Mouse (Mus musculus) MEL-GATA-1-ER (cell line): ENCODE results near the gene Parp2.
"Not testable (repeated sequence)": the region's sequence is repeated elsewhere in the genome, so short reads cannot be mapped to it uniquely, and the experiment has no call there.

Source experiments
- DNase-seq: peaks from one replicate; pipeline ENCODE4 v3.0.0-alpha.2; 2012; ENCODE audit warnings: low read depth; ENCODE audit errors: extremely low read depth

The Parp2 gene

DNA sequence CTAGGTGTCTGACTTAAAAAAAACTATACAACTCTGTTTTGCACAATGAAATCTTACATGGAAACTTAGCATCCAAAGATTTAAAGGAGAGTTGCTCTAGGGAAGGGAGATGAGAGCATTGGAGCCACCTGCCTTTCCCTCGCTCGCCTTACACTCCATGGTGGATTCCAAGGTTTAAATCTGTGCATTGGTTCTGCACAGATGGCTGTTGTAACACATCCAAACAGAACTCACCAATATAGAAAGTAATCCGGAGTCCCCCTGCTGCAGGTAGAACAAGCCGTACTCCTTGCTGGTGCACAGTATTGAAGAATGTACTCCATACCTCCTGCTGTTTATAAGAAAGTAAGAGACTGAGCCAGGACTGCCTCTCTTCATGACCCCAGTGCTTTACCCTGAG, 18.9 kb downstream of the Parp2 start:
- no peak for DNase-seq

DNA sequence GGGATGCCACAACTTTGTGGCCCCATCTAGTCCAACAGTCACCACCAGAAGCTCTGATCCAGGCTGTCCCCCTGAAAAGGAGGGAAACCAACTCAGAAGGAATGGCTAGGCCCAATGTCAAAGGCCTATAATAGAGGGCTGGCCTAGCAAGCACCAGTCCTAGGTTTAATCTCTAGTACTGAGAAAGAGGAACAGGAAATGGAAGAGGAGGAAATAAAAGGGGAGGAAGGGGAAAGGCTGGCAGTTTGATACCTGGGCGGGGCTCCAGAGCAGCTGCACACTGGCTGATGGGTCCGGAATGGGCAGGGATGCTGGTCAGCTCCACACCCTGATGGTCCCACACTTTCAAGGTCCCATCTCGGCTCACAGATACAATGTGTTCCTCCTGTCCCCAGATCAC, 22.2 kb downstream of the Parp2 start:
- peak; percentile 53 for DNase-seq

DNA sequence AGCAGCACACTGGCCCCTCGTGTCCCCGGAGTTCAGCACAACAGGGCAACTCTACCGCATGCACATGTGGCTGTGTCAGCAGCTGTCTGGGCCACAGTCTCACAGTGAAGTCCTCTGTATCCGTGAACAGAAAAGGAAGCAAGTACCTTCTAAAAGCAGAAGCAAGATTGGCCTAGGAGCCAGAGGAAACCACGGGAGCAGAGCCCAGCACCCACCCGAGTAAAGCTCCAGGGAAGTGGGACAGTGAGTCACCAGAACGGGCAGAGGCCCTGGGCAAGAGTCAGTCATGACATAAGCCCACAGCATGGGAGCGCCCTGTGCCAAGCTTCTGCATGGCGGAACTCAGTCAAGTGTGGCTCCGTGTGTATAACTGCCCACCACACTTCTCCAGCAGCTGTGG, 26.3 kb downstream of the Parp2 start:
- no peak for DNase-seq

DNA sequence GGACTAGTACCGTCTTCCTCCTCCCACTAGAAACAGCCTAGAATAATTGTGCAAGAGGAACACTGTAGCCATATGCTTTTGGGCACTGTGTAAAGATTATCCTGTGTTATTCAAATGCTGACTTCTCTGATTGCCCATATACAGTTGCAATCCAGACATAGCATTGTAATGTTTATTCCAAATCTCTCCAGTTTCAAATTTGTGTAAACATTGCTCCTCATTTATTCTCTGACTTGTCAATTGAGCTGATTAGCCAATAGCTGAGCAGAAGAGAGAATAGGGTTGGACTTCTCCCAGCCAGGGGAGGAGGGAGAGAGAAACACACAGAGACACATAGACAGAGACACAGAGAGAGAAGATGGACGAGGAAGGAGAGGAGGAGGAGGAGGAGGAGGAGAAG, 26.8 kb downstream of the Parp2 start:
- no peak for DNase-seq

DNA sequence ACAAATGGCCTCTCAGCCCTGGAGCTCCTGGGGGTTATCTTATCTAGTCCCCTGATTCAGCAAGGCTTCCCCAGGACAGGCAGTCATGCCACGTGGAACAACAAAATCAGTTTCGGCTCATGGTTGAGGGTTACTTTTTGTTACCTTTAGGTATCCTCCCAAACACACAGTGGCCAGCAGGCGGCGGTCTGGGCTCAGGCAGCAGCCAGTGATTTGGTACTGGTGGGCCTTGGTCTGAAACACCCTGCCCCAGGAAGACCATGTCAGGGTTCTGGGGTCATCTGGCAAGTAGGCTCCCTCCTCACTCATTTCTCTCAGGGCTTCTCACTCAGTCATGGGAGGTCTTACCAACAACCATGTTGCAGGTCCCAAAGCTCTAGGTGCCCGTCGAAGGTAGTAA, 29.6 kb downstream of the Parp2 start:
- DNase-seq: no peak

DNA sequence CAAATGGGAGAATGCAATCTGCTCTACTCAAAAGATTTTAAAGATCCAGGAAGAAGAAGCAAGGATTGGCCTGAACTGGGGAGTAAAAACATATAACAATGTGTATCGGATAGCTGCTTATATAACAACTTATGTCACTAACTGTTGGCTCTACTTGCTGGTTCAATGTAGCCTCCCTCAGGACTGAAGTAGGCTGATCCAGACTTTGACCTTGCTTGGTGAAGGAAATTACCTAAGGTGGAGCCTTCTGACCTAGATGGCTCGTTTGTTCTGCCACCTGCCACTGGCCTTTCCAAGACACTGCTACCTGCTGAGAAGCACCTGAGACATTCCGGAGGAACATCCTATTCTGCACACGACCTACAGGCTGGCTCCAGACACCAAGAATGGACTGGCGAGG, 48.1 kb downstream of the Parp2 start:
- DNase-seq: no peak

DNA sequence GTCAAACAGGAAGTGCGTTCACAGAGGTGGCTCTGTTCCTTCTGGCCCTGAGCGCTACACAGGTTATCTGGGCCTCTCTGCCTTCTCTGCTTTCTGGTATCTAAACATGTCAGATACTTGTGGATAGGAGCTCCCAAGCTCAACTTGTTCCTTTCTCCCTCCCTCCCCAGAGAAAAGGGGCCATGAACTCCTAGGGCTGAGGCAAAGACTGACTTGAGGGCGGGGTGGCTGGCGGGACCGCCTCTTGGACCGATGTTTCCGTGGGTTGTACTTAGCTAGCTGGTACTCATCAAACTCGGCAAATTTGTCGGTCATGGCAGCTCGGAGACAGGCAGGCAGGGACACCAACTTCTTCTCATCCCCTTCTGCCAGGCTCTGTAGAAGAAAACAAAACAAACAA, 55.0 kb downstream of the Parp2 start:
- no peak for DNase-seq

DNA sequence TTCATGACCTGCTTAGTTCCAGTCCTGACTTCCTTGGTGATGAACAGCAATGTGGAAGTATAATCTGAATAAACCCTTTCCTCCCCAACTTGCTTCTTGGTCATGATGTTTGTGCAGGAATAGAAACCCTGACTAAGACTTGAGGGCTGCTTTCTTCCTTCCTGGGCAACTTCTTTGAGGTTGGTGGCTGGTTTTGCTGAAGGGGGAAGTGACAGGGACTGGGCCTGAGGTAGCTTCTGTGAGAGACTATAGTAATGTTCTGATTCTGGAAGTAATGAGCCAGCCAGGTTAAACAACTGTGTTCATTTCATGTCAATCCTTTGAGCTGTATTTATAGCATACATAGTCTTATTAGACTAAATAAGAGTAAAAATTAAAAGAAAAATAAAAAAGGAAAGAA, 57.4 kb downstream of the Parp2 start:
- DNase-seq: not testable (repeated sequence)

DNA sequence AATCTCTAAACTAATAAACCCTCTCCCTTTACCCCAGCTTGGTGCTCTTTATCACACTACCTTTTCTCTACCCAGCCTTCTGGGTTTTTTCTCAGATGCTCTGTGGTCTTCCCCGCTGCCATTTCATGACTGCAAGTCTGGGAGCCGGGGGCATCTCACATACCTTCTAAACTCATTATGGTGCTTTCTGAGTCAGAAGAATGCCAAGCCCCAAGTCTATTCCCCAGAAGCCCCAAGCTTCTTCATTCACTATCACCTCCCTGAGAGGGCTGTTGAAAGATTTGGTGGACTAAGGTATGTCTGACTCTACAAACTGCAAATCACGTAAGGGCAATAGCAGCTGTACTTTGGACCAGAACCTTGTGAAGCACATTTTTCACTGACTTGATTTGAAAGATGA, 59.3 kb downstream of the Parp2 start:
- DNase-seq: no peak

DNA sequence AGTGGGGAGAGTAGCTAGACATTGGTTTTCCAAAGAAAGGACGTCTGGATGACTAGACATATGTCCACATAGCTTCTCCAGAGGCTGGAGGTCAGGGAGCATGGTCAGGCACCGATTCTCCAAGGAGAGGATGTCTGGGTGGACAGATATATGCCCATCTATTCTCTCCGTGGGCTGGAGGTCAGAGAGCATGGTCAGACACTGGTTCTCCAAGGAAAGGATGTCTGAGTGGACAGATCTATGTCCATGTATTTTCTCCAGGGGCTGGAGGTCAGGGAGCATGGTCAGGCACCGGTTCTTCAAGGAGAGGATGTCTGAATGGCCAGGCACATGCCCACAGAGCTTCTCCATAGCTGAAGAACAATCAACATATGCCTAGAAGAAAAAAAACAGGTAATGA, 60.6 kb downstream of the Parp2 start:
- DNase-seq: no peak

DNA sequence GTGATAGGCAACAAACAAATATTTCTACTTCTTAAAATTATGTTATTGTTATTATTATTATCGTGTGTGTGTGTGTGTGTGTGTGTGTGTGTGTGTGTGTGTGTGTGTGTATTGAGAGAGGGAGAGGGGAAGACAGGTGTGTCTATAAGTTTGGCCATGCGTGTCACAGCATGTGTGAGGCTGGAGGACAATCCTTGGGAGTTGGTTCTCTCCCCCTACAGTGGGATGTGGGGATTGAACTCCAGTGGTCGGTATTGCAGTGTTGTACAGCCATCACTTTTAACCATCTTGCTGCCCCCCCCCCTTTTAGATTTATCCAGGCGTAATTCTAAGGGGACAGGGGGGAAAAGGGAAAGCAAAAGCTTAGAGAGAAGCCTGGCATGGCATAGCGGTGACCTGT, 61.0 kb downstream of the Parp2 start:
- DNase-seq: no peak

DNA sequence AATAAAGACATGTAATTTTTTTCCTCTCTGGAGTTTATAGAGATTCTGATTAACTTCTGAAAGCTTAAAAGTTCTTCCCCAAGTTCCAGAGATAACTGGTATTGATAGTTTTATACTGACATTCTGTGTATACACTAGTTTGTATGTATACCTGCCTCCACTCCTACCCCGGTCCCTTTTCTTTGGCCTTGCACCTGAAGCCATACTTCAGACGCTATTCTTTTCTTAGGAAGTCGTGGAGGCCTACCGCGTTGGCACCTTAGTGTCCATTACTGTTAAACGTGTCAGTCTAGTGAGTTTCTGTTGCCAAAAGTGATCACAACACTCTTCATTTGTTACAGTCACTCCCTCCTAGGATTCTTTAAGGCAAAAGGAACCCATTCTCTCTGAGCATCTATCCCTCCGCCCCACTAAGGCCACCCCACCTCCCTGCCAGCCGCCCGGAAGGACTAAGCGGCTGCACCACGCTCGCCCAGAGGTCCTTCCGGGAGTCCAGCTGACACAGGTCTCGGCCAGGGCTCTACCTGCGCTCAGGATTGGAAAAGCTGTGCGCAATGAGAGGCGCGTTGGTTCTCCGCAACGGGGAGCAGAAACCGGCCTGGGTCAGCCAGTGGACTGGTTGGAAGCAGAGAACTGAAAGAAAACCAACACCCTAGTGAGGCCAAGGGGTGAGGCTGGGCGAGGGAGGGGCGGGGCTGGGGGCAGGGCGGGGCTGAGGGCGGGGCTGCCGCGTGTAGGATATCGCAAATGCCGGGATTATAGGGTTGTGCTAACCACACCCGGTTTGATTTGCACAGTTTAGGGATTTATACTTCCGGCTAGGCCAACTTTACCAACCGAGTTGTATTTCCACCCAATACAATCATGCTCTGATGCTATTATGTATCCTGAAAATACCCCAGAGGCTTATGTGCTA, 62.5 kb downstream of the Parp2 start, which contains the start of gene Tep1:
Gene Tep1 (minus strand): TSS at position 672 of the 916 bp plus-strand sequence.
- DNase-seq: peak; percentile 70

DNA sequence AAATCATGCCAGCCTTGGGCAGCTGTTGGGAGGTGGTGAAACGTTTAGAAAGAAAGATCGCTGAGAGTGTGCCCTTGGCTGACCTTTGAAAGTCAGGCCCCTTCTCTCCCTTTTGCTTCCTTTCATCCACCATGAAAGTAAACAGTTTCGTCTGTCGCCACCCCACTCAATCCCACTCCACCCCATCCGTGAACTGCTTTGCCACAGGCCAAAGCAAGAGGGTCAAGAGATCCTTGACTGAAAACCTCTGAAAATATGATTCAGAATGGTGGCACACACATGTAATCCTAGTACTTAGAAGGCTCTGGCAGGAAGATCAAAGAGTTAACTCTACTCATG, 63.1 kb downstream of the Parp2 start:
- DNase-seq: no peak
